Mouse (Mus musculus) retina, embryonic 14.5 days (tissue): ENCODE measurements around the gene Senp6.
"Not testable (repeated sequence)": the region's sequence is repeated elsewhere in the genome, so short reads cannot be mapped to it uniquely, and the experiment has no call there.

ENCODE experiments used
- DNase-seq: peaks from one replicate; pipeline ENCODE4 v3.0.0-alpha.2; 2015; ENCODE audit warnings: low spot score

Senp6 gene

DNA sequence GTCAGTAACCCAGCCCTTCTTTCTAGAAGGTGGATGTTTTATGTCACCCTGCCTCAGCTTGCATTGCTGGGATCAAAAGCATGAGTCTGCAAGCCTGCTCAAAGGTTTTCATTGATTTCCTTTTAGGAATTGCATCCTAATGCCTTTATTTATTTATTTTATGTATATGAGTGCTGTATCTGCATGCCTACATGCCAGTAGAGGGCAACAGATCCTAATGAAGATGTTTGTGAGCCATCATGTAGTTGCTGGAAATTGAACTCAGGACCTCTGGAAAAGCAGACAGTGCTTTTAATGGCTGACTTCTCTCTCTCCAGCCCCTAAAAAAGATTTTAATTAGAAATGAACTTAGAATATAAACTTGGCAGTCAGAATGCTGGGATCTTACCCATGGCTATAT, 8.2 kb downstream of the Senp6 start:
- no peak for DNase-seq

DNA sequence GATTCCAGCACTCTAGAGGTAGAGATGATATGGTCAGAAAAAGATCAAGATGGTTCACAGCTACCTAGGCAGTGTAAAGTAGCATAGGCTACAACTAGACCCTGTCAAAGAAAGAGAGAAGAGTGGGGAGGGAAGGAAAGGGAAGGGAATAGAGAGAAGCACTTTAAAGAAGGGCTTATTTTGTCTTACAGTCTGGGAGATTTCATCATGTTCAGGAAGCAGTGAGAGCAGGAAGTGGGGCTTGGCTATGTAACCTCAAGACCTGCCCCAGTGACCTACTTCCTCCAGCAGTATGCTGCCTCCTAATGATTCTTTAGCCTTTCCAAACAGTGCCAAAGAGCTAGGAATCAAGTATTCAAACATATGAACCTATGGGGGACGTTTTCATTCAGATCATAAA, 14.2 kb downstream of the Senp6 start:
- DNase-seq: no peak

DNA sequence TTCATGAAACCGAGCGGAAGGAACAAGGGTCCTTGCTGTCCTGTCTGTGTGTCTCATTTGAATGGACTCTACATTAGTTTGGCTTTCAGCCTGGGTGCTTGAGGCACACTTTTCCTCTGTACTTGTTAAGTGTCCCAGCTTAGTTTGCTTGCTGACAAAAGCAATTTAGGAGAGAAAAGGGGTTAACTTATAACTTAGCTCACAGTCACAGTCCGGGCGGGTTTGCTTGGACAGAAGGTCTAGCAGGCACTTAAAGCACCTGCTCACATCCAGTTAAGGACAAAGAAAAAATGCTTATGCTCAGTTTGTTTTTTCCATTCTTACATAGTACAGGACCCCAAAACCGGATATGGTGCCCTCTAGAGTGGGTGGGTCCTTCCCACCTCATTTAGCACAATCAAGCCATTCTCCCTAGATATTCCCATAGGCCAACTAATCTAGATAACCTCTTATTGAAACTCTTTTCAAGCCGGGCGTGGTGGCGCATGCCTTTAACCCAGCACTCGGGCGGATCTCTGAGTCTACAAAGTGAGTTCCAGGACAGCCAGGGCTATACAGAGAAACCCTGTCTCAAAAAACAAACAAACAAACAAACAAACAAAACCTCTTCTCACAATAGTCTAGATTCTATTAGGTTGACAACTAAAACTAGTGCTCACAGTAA, 17.9 kb downstream of the Senp6 start:
- DNase-seq: no peak

DNA sequence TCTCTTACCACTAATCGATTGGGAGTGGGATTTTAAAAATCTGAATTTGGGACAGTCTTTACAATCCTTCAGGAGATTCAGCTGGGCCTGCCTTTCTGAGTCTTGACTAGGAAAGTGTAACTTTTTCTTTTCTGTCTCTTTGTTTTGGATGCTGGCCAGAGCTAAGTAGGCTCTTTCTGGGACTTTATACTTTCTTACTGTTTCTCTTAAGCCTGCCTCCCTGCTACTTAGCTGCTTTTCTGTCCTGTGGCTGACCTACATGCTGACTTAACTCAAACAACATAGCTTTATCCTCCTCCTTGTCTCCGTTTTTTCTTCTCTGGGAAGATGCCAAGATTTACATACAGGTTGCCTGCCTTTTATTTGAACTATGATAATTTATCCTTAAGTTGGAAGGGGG, 19.0 kb downstream of the Senp6 start:
- DNase-seq: no peak

DNA sequence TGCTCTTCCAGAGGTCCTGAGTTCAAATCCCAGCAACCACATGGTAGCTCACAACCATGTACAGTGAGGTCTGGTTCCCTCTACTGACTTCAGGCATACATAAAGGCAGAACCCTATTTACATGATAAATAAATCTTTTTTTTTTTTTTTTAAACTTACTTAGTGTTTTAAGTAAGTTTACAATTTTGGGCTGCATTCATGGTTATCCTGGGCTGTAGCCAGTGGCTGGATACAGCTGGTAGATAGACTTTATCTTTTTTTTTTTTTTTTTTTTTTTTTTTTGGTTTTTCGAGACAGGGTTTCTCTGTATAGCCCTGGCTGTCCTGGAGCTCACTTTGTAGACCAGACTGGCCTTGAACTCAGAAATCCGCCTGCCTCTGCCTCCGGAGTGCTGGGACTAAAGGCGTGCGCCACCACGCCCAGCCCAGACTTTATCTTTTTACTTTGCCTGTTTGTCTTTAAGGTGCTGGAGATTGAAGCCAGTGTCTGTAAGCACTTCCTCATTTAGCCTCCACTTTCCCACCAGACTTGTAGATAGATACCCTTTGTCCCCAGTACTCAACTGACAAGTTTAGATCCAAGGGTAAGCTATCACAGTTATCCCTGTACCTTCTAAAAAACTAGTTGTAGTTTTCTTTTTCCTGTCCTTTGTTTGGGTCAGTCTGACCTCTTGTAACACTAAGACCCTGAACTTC, 19.7 kb downstream of the Senp6 start:
- DNase-seq: not testable (repeated sequence)

DNA sequence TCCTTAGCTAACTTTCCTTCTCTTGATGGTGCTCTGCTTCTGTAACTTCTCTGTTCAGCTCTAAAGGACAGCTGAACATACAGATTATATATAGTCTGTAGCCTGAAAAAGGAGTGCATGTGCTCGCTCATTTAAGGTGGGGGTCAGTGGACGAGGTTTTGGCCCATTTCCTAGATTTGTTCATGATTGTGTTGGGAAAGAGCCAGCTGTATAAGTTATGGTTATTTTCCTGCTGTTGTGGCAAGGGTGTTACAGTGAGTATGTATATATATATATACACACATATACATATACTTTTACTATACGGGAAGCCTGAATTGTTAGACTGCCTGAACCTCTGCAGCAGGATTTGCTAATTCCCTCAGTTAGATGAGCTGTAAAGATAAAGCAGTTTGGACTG, 22.7 kb downstream of the Senp6 start:
- DNase-seq: no peak

DNA sequence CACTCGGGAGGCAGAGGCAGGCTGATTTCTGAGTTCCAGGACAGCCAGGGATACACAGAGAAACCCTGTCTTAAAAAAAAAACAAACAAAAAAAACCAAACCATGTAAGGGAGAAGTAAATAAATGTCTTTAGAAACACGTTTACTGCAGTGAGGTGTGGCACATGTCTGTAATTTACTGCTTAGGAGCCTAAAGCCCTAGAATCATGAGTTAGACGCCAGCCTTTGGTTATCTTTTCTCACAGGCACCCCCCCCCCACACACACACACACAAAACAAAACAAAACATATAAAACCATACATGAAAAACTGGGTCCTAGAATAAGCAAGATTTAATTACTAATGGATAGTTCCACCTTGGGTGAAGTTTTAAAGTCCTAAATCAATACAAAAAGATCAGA, 29.6 kb downstream of the Senp6 start:
- DNase-seq: no peak

DNA sequence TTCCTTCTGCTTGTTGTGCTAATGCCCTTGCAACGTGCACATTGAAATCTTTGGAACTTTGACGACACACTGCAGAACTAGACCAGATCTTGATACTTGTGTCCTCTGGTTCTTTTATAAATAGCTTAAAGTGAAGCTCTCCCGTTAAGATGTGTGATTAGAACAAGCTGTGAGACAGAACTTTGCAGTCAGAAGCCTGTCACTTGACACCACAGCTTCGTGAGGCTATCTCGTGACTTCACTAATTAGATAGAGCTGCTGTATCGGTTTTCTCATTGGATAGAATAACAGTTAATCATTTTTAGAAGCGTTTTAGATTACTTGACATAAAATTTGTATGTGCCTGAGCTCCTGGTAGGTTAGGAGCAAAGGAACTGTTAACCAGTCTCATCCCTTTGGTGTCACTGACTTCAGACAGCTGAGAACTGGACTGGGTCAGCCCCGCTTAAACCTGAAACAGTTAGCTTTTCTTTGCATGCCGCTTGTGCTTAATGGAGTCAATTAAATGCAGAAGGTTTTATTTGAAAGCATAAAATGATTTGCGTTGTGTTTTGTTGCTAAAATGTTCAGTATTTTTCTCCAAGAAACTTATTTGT, 79.4 kb downstream of the Senp6 start:
- DNase-seq: no peak

DNA sequence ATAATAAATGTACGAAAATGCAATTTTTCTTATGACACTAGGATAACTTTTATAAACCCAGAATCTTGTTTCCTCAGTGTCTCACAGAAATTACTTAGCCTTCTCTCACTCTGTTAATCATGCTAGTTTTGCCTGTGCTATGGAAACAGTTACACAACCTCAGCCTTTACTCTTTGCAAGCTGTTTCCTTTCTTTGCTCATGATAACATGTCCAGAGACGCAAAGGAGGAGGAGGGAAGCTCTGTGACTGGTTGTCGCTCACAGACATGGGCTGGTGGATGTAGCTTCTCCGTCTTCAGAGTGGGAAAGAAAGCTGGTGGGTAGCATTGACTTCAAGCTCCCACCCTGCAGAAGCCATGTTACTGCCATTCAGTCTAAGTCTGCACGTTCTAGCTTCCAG, 82.9 kb downstream of the Senp6 start:
- DNase-seq: no peak

DNA sequence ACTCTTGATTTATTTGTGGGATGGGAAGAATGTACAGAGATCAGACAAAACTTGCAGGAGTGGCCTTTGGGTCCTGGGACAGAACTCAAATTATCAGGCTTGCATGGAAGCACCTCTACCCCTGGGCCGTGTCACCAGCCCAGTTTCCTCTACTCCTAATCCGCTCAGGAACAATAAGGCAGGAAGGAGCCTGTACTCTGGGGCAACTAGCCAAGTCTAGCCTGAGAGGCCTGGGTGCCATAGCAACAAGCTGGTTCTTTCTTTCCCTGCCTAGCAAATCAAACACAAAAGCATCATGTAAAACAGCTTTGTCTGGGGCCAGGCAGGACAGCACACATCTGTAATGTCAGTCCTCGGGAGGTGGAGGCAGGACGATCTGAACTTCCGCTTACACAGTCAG, 88.6 kb downstream of the Senp6 start:
- DNase-seq: no peak

DNA sequence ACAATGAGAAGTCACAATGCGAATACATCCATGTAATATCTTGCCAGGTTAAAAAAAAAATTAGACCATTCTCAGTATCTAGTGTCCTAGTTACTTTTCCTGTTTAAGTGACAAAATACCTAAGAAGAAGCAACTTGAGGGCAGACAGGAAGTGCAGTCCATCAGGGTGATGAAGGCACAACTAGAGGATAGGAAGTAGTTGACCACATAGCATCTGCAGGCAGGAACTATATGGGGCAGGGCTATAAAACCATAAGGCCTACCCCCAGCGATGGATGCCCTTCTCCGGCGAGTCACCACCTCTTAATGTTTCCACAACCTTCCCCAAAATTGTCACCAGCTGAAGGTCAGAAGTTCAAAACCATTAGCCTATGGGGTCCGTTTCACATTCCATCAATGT, 90.1 kb downstream of the Senp6 start:
- no peak for DNase-seq

DNA sequence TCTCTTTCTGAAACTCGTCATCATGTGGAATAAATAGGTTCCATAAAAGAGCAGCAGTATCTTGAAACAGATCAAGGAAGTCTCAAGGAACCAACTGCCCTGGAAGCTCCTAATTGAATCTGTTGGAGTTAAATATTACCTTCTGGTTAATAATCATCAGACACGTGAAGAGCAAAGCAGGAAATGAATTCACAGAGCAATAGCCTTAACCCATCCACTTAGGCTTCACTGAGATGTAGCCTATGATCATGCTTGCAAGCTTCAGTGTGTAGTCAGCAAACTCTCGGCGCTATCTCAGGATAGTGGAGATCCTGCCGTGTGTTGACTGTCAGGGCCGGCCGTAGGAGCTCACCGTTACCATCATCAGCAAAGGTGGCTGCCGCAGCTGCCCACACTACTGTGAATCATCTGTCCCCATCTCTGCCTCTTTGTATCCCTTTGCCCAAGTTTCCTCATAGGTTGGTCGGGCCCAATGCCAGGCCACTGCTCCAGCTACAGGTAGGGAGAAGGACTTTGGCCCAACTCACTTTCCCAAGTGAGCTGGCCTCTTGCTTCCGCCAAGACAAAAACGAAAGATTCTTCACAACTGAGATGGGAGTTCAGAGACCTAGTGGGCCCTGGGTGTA, 91.2 kb downstream of the Senp6 start:
- DNase-seq: no peak

DNA sequence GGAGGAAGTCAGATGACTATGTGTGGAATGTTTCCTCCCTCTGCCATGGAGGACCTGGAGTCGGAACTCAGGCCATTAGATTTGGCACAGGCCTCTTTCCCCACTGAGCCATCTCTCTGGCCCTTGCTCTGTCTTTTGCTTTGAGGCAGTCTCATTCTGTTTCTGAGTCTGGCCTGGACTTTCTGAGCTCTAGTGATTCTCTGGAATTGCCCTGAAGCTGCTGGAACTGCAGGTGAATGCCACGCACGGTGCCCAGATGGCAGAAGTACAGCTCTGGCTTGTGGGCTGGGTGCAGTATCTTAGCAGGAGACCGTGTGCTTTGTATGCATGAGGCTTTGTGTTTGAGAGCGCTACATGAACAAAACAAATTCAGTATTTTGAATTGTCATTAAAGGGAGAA, 92.2 kb downstream of the Senp6 start:
- no peak for DNase-seq

DNA sequence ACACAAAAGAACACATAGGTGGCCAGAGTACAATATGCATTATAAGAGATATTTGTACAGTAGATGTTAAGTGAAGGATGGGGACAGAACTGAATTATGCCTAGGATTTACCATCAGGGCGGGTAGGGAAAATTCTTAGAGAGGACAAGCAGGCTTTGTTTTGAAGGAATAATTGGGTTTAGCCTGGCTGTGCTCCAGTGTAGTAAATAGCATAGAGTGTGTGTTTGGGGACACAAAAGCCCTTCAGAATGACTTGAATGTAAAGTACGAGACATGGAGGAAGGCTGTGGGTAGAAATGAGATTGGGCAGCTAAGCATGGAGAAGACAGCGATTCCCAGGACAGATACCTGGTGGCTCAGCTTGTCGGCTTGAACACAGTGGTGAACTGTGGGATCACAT, 94.7 kb downstream of the Senp6 start:
- DNase-seq: no peak

DNA sequence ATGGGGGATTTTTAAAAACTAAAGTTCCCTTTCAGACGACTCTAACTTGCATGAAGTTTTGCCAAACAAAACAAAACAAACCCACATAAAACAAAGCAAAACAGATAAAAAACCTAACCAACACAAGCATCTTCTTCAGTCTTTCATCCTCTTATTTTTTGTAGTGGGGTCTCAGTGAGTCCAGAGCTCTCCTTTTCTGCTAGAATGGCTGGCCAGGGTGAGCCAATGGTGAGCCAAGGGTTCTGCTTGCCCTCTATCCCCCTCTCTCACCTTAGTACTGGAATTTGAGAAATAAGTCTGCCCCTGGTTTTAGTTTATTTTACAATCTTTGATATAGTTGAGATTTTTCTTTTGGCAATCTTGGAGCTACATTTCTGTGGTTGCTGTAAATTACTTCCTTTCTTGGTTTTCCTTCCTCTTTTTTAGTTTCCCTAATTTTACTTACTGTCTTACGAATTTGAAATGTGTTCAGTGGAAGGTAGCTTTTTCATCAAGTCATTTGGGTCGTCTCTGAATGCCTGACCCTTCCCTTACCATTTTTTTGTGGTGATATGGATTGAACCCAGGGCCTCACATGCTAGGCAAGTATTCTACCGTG, 96.5 kb downstream of the Senp6 start:
- DNase-seq: no peak

DNA sequence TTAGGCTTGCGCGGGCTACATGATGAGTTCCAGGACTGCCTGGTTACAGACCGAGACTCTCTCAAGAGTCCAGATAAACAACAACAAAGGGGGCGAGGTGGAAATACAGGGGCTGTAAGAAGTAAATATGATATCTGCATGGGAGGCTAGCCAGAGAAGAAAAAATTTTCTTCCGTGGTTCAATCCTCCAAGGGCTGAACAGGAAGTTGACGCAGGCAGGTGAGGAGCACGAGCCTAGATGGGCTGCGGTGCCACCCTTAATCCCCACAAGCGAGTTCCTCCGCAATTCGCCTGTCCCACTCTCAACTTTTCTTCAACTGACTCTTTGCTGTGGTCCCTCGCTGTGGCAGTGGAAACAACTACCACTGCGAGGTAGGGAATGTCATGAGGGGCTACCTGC, 97.5 kb downstream of the Senp6 start:
- DNase-seq: no peak

DNA sequence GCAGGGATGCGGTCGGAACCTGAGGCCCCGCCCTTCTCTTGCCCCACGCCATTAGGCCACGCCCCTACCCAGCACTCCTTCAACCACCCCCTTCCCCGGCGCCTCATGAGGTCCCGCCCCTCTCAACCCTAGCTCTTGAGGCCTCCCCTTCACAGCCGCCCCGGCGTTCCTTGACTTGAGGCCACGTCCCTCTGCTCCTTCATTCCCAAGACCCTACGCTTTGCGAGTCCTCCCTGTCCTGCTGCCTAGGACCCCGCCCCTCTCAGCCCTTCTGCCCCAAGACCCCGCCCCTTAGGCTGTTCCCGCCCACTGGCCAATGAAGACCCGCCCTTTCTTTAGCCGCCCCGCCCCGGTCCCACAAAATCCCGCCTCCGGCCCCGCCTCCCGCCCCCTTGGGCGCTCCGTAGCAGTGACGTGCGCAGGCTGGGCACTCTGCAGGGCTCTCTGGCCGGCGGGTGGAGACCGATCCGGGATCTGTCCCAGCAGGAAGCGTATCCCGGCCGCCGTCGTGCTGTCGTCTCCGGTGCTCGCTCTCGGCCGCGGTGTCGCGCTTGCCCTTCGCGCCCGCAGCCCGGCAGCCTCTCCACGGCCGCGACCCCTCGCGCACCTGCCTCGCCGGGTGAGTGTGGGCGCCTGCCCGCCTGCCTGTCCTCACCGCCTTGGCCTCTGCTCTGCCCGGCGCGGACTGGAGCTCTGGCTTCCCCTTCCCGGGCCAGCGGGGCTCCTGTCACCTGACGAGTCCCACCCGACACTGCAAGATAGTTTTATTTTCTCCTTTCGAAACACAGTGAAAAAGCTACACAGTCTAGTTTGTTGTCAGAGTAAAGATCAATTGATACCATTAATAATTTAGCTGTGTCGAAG, 98.1 kb downstream of the Senp6 start, which contains the start of gene Myo6:
TSS of gene Myo6 (plus strand) at position 421 of the 864 bp plus-strand sequence.
- DNase-seq: peak; percentile 92

DNA sequence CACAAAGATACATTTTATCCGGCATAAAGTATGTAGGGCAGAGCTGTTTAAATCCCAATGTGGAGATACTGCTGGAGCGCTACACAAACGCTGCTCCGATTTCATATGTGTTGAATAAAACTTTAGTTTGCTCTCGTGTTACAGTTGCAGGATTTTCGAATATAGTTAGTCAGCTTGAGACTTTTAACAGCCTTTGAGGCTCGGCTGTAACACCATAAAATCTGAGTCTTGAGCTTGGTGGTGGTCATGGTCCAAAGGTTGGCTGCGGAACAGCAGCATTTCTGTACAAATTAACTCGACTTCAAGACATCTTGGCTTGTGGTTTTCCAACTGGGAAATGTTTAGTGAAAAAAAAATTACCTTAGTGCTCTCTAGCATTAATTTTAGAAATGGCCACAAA, 99.0 kb downstream of the Senp6 start:
- no peak for DNase-seq

DNA sequence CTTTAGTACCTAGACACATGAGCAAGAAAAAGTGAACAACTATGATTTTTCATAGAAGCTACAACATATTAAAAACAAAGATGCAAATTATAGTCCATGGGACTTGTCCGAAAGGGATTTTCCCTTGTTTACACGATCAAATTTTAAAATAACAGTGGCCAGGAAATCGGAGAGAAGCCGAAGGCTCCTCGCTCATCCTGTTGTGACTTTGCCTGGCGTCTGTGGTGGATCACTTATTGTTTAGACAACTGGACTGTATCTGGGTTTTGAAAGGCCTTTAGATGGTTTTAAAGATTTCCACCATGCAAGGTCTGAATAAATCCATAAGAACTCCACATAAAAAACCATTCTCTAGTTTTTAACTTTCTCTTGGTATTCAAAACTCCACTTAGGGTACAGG, 99.7 kb downstream of the Senp6 start:
- no peak for DNase-seq

DNA sequence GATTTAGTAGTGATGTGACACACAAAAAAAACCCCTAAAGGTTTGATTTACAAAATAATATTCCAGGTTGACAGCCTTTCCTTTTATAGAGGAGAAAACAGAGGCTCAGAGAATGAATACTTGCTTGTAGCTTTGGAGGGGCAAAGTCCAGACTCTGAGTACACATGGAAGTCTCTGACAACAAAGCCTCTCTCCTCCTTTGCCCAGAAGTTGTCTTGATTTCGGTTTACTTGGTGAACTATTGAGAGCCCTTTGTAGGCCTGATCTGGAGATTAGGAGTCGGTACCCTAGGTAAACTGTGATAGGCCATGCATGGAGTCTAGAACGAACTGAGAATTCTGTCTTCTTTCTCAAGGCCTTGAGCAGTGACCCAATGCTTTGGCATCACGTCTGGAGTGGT, 100.4 kb downstream of the Senp6 start:
- DNase-seq: no peak

DNA sequence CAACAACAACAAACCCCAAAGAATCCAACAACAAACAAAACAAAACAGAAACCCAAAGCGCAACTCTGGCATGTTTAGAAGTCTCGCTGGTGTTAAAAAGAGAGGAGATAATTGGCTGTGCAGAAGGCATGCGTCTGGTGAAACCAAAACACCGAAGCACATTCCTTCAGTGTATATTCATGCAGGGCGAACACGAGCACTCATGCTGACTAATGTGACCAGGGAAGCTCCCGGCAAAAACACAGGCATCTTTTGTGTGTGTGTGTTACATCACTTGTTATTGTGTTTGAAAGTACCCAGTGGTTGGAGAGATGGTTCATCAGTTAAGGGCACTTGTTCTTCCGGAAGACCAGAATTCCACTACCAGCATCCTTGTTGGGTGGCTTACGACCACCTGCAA, 102.8 kb downstream of the Senp6 start:
- peak; percentile 33 for DNase-seq

DNA sequence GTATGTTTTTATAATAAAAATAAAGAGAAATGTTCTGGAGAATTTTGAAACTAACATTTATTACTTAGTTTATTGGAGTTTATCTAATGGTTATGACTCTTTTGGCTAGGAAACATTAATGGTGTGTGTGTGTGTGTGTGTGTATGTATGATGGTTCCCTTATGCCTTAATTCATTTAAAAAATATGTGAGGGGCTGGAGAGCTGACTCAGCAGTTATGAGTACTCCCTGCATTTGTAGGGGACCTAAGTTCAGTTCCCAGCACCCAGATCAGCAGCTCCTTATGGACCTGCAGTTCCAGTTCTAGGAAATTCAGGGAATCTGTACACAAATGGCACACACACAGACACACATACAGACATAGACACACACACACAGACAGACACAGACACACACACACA, 104.5 kb downstream of the Senp6 start:
- DNase-seq: no peak
